Mouse (Mus musculus): Measurements from ENCODE around the gene Gtdc1. TPM values are rescaled to one million over a fixed set of nuclear protein-coding genes. Genes with fewer than 3 reads are reported as not detected.
A peak's percentile ranks its signal among the peaks of the same experiment; 100 is the strongest.

Gtdc1 gene
- polyA plus RNA-seq, 1 experiment = 15.5 TPM

GRCm38 (mm10) chr2:44569140-44569952 is 358.1 kb downstream of the Gtdc1 start:
- Histone ChIP-seq H3K27me3 (ENCODE audit: control insufficient read depth, insufficient read depth, low read length) (no peaks in the 10 kb centered on the region), H3K4me3 (ENCODE audit: control insufficient read depth, low read depth, low read length) (no peak overlapping the region), H3K27ac (ENCODE audit: control insufficient read depth, insufficient read depth, low read depth, low read length) (no peak overlapping the region), H3K4me1 (ENCODE audit: control insufficient read depth, insufficient read depth, low read length) (no peaks in the 10 kb centered on the region), H3K36me3 (ENCODE audit: control insufficient read depth, insufficient read depth, low read length) (no peaks in the 10 kb centered on the region)
- no peak for TF ChIP-seq POLR2A (IDR thresholded peaks at IDR 0.05; ENCODE audit: control insufficient read depth, low read depth, low read length)
- no peak for TF ChIP-seq CTCF (IDR thresholded peaks at IDR 0.05; ENCODE audit: control insufficient read depth, insufficient read depth, insufficient replicate concordance, low read depth, low read length)

- no peaks in the 10 kb centered on the region for H3K36me3 ChIP-seq (ENCODE audit: control insufficient read depth, insufficient read depth, low read length)
- H3K4me3 ChIP-seq (ENCODE audit: control insufficient read depth, low read depth, low read length) = no peak overlapping the region
- TF ChIP-seq CTCF (IDR thresholded peaks at IDR 0.05; ENCODE audit: control insufficient read depth, insufficient read depth, insufficient replicate concordance, low read depth, low read length) (no peak), POLR2A (IDR thresholded peaks at IDR 0.05; ENCODE audit: control insufficient read depth, low read depth, low read length) (no peak)
- no peaks in the 10 kb centered on the region for H3K4me1 ChIP-seq (ENCODE audit: control insufficient read depth, insufficient read depth, low read length)
- no peaks in the 10 kb centered on the region for H3K27me3 ChIP-seq (ENCODE audit: control insufficient read depth, insufficient read depth, low read length)
- H3K27ac ChIP-seq (ENCODE audit: control insufficient read depth, insufficient read depth, low read depth, low read length) = no peak overlapping the region
These were observed 362.4 kb downstream of the Gtdc1 start for GRCm38 (mm10) chr2:44564776-44565692.

- no peak overlapping the region for H3K27ac ChIP-seq (ENCODE audit: control insufficient read depth, insufficient read depth, low read depth, low read length)
- peaks cover 6% of the 10 kb centered on the region for H3K4me1 ChIP-seq (ENCODE audit: control insufficient read depth, insufficient read depth, low read length)
- no peaks in the 10 kb centered on the region for H3K36me3 ChIP-seq (ENCODE audit: control insufficient read depth, insufficient read depth, low read length)
- no peak for TF ChIP-seq POLR2A (IDR thresholded peaks at IDR 0.05; ENCODE audit: control insufficient read depth, low read depth, low read length)
- TF ChIP-seq CTCF (IDR thresholded peaks at IDR 0.05; ENCODE audit: control insufficient read depth, insufficient read depth, insufficient replicate concordance, low read depth, low read length) = no peak
- H3K27me3 ChIP-seq (ENCODE audit: control insufficient read depth, insufficient read depth, low read length) = no peaks in the 10 kb centered on the region; the same call in 1 of the 2 replicates
- H3K4me3 ChIP-seq (ENCODE audit: control insufficient read depth, low read depth, low read length) = no peak overlapping the region
These were observed 365.7 kb downstream of the Gtdc1 start for GRCm38 (mm10) chr2:44561789-44562188.

GRCm38 (mm10) chr2:44559242-44559944 is 368.1 kb downstream of the Gtdc1 start:
- no peak overlapping the region for H3K27ac ChIP-seq (ENCODE audit: control insufficient read depth, insufficient read depth, low read depth, low read length)
- no peaks in the 10 kb centered on the region for H3K36me3 ChIP-seq (ENCODE audit: control insufficient read depth, insufficient read depth, low read length)
- H3K4me1 ChIP-seq (ENCODE audit: control insufficient read depth, insufficient read depth, low read length) = peaks cover 9% of the 10 kb centered on the region
- H3K4me3 ChIP-seq (ENCODE audit: control insufficient read depth, low read depth, low read length) = no peak overlapping the region
- no peak for TF ChIP-seq POLR2A (IDR thresholded peaks at IDR 0.05; ENCODE audit: control insufficient read depth, low read depth, low read length)
- TF ChIP-seq CTCF (IDR thresholded peaks at IDR 0.05; ENCODE audit: control insufficient read depth, insufficient read depth, insufficient replicate concordance, low read depth, low read length) = no peak
- no peaks in the 10 kb centered on the region; the same call in 1 of the 2 replicates for H3K27me3 ChIP-seq (ENCODE audit: control insufficient read depth, insufficient read depth, low read length)

- peak overlapping the region; percentile 8; the same call in 1 of the 2 replicates for H3K4me3 ChIP-seq (ENCODE audit: control insufficient read depth, low read depth, low read length)
- no peaks in the 10 kb centered on the region; the same call in 1 of the 2 replicates for H3K27me3 ChIP-seq (ENCODE audit: control insufficient read depth, insufficient read depth, low read length)
- H3K4me1 ChIP-seq (ENCODE audit: control insufficient read depth, insufficient read depth, low read length) = peaks cover 9% of the 10 kb centered on the region
- H3K36me3 ChIP-seq (ENCODE audit: control insufficient read depth, insufficient read depth, low read length) = no peaks in the 10 kb centered on the region
- TF ChIP-seq POLR2A (IDR thresholded peaks at IDR 0.05; ENCODE audit: control insufficient read depth, low read depth, low read length) (no peak), CTCF (IDR thresholded peaks at IDR 0.05; ENCODE audit: control insufficient read depth, insufficient read depth, insufficient replicate concordance, low read depth, low read length) (no peak)
- H3K27ac ChIP-seq (ENCODE audit: control insufficient read depth, insufficient read depth, low read depth, low read length) = peak overlapping the region; percentile 18
These were observed 369.7 kb downstream of the Gtdc1 start for GRCm38 (mm10) chr2:44557669-44558281.

GRCm38 (mm10) chr2:44556861-44557592 is 370.4 kb downstream of the Gtdc1 start:
- TF ChIP-seq POLR2A (IDR thresholded peaks at IDR 0.05; ENCODE audit: control insufficient read depth, low read depth, low read length) (no peak), CTCF (IDR thresholded peaks at IDR 0.05; ENCODE audit: control insufficient read depth, insufficient read depth, insufficient replicate concordance, low read depth, low read length) (no peak)
- Histone ChIP-seq H3K4me3 (ENCODE audit: control insufficient read depth, low read depth, low read length) (peak overlapping the region; percentile 74), H3K4me1 (ENCODE audit: control insufficient read depth, insufficient read depth, low read length) (peaks cover 9% of the 10 kb centered on the region), H3K27me3 (ENCODE audit: control insufficient read depth, insufficient read depth, low read length) (no peaks in the 10 kb centered on the region; the same call in 1 of the 2 replicates), H3K36me3 (ENCODE audit: control insufficient read depth, insufficient read depth, low read length) (no peaks in the 10 kb centered on the region), H3K27ac (ENCODE audit: control insufficient read depth, insufficient read depth, low read depth, low read length) (peak overlapping the region; percentile 78)

Measured in testis, adult 2 months (tissue).